Mouse (Mus musculus) Patski (cell line): ENCODE results near the gene Dock10. TPM values are rescaled to one million over a fixed set of nuclear protein-coding genes. Genes with fewer than 3 reads are reported as not detected.
"Not testable (repeated sequence)": the region's sequence is repeated elsewhere in the genome, so short reads cannot be mapped to it uniquely, and the experiment has no call there.

Source experiments
- ATAC-seq: fragments of 100-300 bp; one replicate; pipeline ENCODE4 v1.8.0; 2021
- CTCF ChIA-PET: fragments of 350-600 bp; sonication (Branson Sonifier 250); formaldehyde crosslinking; loops from one replicate; lab custom pipeline; 2022; ENCODE audit warnings: inconsistent platforms; lab: Charles Lee
- POLR2A ChIA-PET: fragments of 350-600 bp; sonication (Branson Sonifier 250); formaldehyde crosslinking; loops from one replicate; lab custom pipeline; 2022; ENCODE audit warnings: antibody characterized with exemption, inconsistent platforms; lab: Charles Lee
- DNase-seq: peaks from one replicate; pipeline ENCODE4 v3.0.0-alpha.2; 2011; ENCODE audit warnings: low read depth, low spot score
- H3K27me3 ChIP-seq: fragments of 371-371 bp; one replicate; pipeline ENCODE4 v1.5.1; 2021
- CTCF ChIP-seq: fragments of 100-300 bp; IDR thresholded peaks from one replicate; pipeline ENCODE4 v1.5.1; 2021
- in situ Hi-C: fragments of 300-500 bp; cut with MboI; formaldehyde crosslinking; loops from 3 replicates; pipeline ENCODE4 v1.11.1; 2018; ENCODE audit warnings: low pct_unique_long_range_greater_than_20kb, mixed read lengths
- polyA plus RNA-seq: library from polyadenylated mRNA; unstranded; gene quantifications from one replicate; pipeline ENCODE4 v1.2.3, GENCODE M21; 2021

Gene Dock10
- polyA plus RNA-seq, 1 experiment from 2014 or later = 0.04 TPM

GRCm38 (mm10) chr1:80756060-80756439 is 2.3 kb downstream of the Dock10 start:
- ChIA-PET CTCF (no interaction called here), POLR2A (interaction anchor here (0.6 to 0.7 kb wide), 2 partner anchors 13 to 80 kb away, joined by 3 to 9 read pairs; no protein-coding TSS in a partner anchor)
- TF ChIP-seq CTCF = no peak
- in situ Hi-C loops = no loop called here
- DNase-seq = no peak
- ATAC-seq = no peak
- H3K27me3 ChIP-seq = peaks cover 23% of the 10 kb centered on the region

GRCm38 (mm10) chr1:80755296-80756059 is 2.8 kb downstream of the Dock10 start:
- no peak for TF ChIP-seq CTCF
- ATAC-seq (no peak), DNase-seq (no peak)
- H3K27me3 ChIP-seq = peaks cover 23% of the 10 kb centered on the region
- in situ Hi-C loops = no loop called here
- CTCF ChIA-PET = no interaction called here
- POLR2A ChIA-PET = interaction anchor here (0.6 to 0.7 kb wide), 2 partner anchors 14 to 80 kb away, joined by 3 to 9 read pairs; no protein-coding TSS in a partner anchor

GRCm38 (mm10) chr1:80749122-80749521 is 9.2 kb downstream of the Dock10 start:
- in situ Hi-C loops, H3K27me3 ChIP-seq, CTCF ChIA-PET, POLR2A ChIA-PET, DNase-seq, ATAC-seq: not testable (repeated sequence)

GRCm38 (mm10) chr1:80746691-80747463 is 11.4 kb downstream of the Dock10 start:
- ATAC-seq (no peak), DNase-seq (no peak)
- TF ChIP-seq CTCF = no peak
- ChIA-PET CTCF (no interaction called here), POLR2A (no interaction called here)
- peaks cover 9% of the 10 kb centered on the region for H3K27me3 ChIP-seq
- in situ Hi-C loops = no loop called here

GRCm38 (mm10) chr1:80746195-80746594 is 12.1 kb downstream of the Dock10 start:
- CTCF ChIA-PET = no interaction called here
- no peak for TF ChIP-seq CTCF
- POLR2A ChIA-PET = no interaction called here
- in situ Hi-C loops = no loop called here
- ATAC-seq (no peak), DNase-seq (no peak)
- H3K27me3 ChIP-seq = peaks cover 9% of the 10 kb centered on the region

GRCm38 (mm10) chr1:80739472-80739871 is 18.9 kb downstream of the Dock10 start:
- CTCF ChIA-PET = no interaction called here
- DNase-seq (no peak), ATAC-seq (no peak)
- no peak for TF ChIP-seq CTCF
- peaks cover 3% of the 10 kb centered on the region for H3K27me3 ChIP-seq
- POLR2A ChIA-PET = no interaction called here
- in situ Hi-C loops = no loop called here

- TF ChIP-seq CTCF = no peak
- CTCF ChIA-PET = no interaction called here
- in situ Hi-C loops = no loop called here
- ATAC-seq (no peak), DNase-seq (no peak)
- H3K27me3 ChIP-seq = peaks cover 3% of the 10 kb centered on the region
- POLR2A ChIA-PET = no interaction called here
Measured at GRCm38 (mm10) chr1:80737812-80738391, 20.4 kb downstream of the Dock10 start.

GRCm38 (mm10) chr1:80730582-80730981 is 27.7 kb downstream of the Dock10 start:
- ATAC-seq (no peak), DNase-seq (no peak)
- ChIA-PET POLR2A (no interaction called here), CTCF (no interaction called here)
- TF ChIP-seq CTCF = no peak
- peaks cover 3% of the 10 kb centered on the region for H3K27me3 ChIP-seq
- in situ Hi-C loops = no loop called here

GRCm38 (mm10) chr1:80730174-80730573 is 28.2 kb downstream of the Dock10 start:
- H3K27me3 ChIP-seq = peaks cover 3% of the 10 kb centered on the region
- DNase-seq (no peak), ATAC-seq (no peak)
- in situ Hi-C loops = no loop called here
- TF ChIP-seq CTCF = no peak
- POLR2A ChIA-PET = no interaction called here
- CTCF ChIA-PET = no interaction called here

- CTCF ChIA-PET = interaction anchor here (1.5 kb wide), 1 partner anchor 8 kb away, joined by 4 read pairs; no protein-coding TSS in a partner anchor
- ATAC-seq (no peak), DNase-seq (no peak)
- in situ Hi-C loops = no loop called here
- no peak for TF ChIP-seq CTCF
- POLR2A ChIA-PET = no interaction called here
- H3K27me3 ChIP-seq = no peaks in the 10 kb centered on the region
Measured at GRCm38 (mm10) chr1:80728183-80728582, 30.1 kb downstream of the Dock10 start.
